ENCODE assay signal across 23 mouse cellular contexts in genomic region chr4:127074915-127075314, GRCm38 (mm10). TPM values are rescaled to one million over a fixed set of nuclear protein-coding genes. Genes with fewer than 3 reads are reported as not detected.
DNase-seq lines count a peak whose midpoint lies in the region; ATAC-seq and TF ChIP-seq lines count a peak whose summit lies in the region.
"Had no signal": no experiment of that assay in that cellular context is flagged by ENCODE, and none has a peak within 500 bp of the region (broad histone marks: within the 10 kb centered on the region; RNA-seq: fewer than 3 reads in every experiment).

No protein-coding gene starts in this region.

- no peak overlapping the region for H3K4me2 ChIP-seq in midbrain, postnatal 0 days (ENCODE audit: low read depth, low read length, poor library complexity, severe bottlenecking)
- H3K4me2 ChIP-seq in midbrain, embryonic 13.5 days (replicated peaks) = no peak overlapping the region
- H3K4me2 ChIP-seq in hindbrain, embryonic 11.5 days (replicated peaks; ENCODE audit: low read depth, low read length) = no peak overlapping the region
- H3K4me2 ChIP-seq in hindbrain, embryonic 16.5 days (ENCODE audit: low read length) = no peak overlapping the region
- H3K4me2 ChIP-seq: embryonic facial prominence, embryonic 13.5 days; forebrain, embryonic 12.5 days had no signal

- DNase-seq in midbrain, postnatal 0 days (ENCODE audit: low spot score) = no peak
- peak; percentile 73 for DNase-seq in ES-CJ7 (ENCODE audit: low read depth, low spot score)
- no peak for DNase-seq in gastrocnemius, adult 2 months
- no peak for DNase-seq in hindbrain, embryonic 11.5 days (ENCODE audit: low spot score)
- DNase-seq: adrenal gland, postnatal 10 days; cerebellum, adult 18-20 months; cerebellum, postnatal 25 days; embryo, embryonic 11 days; kidney, adult 18-20 months; kidney, postnatal 10 days; lung, adult 18-20 months; lung, postnatal 10 days; right cerebral cortex, postnatal 14 days; thymus, postnatal 25 days had no signal

- H3K9me3 ChIP-seq in midbrain, postnatal 0 days (ENCODE audit: low read length) = no peaks in the 10 kb centered on the region
- H3K9me3 ChIP-seq in midbrain, embryonic 13.5 days = no peaks in the 10 kb centered on the region
- H3K9me3 ChIP-seq in hindbrain, embryonic 11.5 days (ENCODE audit: control insufficient read depth, low read length) = no peaks in the 10 kb centered on the region
- H3K9me3 ChIP-seq in hindbrain, embryonic 16.5 days (ENCODE audit: control insufficient read depth, low read length) = no peaks in the 10 kb centered on the region
- H3K9me3 ChIP-seq: embryonic facial prominence, embryonic 13.5 days; forebrain, embryonic 12.5 days; heart, embryonic 10.5 days had no signal

- no peak overlapping the region for H3K27ac ChIP-seq in midbrain, postnatal 0 days (ENCODE audit: low read depth, low read length)
- H3K27ac ChIP-seq in midbrain, embryonic 13.5 days = no peak overlapping the region
- no peak overlapping the region for H3K27ac ChIP-seq in cortical plate, adult 2 months (ENCODE audit: insufficient read depth, low read length)
- no peak overlapping the region for H3K27ac ChIP-seq in gastrocnemius, adult 2 months
- H3K27ac ChIP-seq in hindbrain, embryonic 11.5 days (ENCODE audit: low read depth, low read length) = no peak overlapping the region
- H3K27ac ChIP-seq in hindbrain, embryonic 16.5 days (ENCODE audit: low read depth, low read length) = no peak overlapping the region
- H3K27ac ChIP-seq: embryonic facial prominence, embryonic 13.5 days; forebrain, embryonic 12.5 days; heart, embryonic 10.5 days; hindbrain, postnatal 0 days; midbrain, embryonic 10.5 days had no signal

- no peak overlapping the region for H3K4me3 ChIP-seq in midbrain, postnatal 0 days (ENCODE audit: low read depth, low read length)
- H3K4me3 ChIP-seq in midbrain, embryonic 13.5 days (replicated peaks) = no peak overlapping the region
- no peak overlapping the region for H3K4me3 ChIP-seq in cortical plate, adult 2 months (ENCODE audit: insufficient read depth, low read length)
- no peak overlapping the region for H3K4me3 ChIP-seq in gastrocnemius, adult 2 months
- H3K4me3 ChIP-seq in hindbrain, embryonic 11.5 days (ENCODE audit: low read depth, low read length) = no peak overlapping the region
- H3K4me3 ChIP-seq in hindbrain, embryonic 16.5 days (ENCODE audit: low read length) = no peak overlapping the region
- H3K4me3 ChIP-seq: embryonic facial prominence, embryonic 13.5 days; erythroblast, embryonic 14.5 days; forebrain, embryonic 12.5 days; heart, embryonic 10.5 days; midbrain, embryonic 10.5 days had no signal

- H3K36me3 ChIP-seq in midbrain, postnatal 0 days (ENCODE audit: insufficient read depth, low read length) = no peaks in the 10 kb centered on the region
- no peaks in the 10 kb centered on the region for H3K36me3 ChIP-seq in midbrain, embryonic 13.5 days
- H3K36me3 ChIP-seq in hindbrain, embryonic 11.5 days (ENCODE audit: control insufficient read depth, insufficient read depth, low read length) = no peaks in the 10 kb centered on the region
- no peaks in the 10 kb centered on the region for H3K36me3 ChIP-seq in hindbrain, embryonic 16.5 days (ENCODE audit: control insufficient read depth, insufficient read depth, low read length)
- H3K36me3 ChIP-seq: embryonic facial prominence, embryonic 13.5 days; forebrain, embryonic 12.5 days; heart, embryonic 10.5 days; midbrain, embryonic 10.5 days had no signal

- no peaks in the 10 kb centered on the region for H3K27me3 ChIP-seq in midbrain, postnatal 0 days (ENCODE audit: insufficient read depth, low read length)
- no peaks in the 10 kb centered on the region for H3K27me3 ChIP-seq in midbrain, embryonic 13.5 days
- H3K27me3 ChIP-seq in hindbrain, embryonic 11.5 days (ENCODE audit: control insufficient read depth, insufficient read depth, low read length) = no peaks in the 10 kb centered on the region
- H3K27me3 ChIP-seq in hindbrain, embryonic 16.5 days (replicated peaks; ENCODE audit: control insufficient read depth, insufficient read depth, low read length) = no peaks in the 10 kb centered on the region
- H3K27me3 ChIP-seq: forebrain, embryonic 12.5 days had no signal

- ATAC-seq in midbrain, postnatal 0 days (ENCODE audit: low FRiP score) = no peak
- ATAC-seq in midbrain, embryonic 13.5 days = no peak
- ATAC-seq in hindbrain, embryonic 11.5 days (ENCODE audit: low FRiP score) = no peak
- no peak for ATAC-seq in hindbrain, embryonic 16.5 days
- ATAC-seq: hindbrain, postnatal 0 days had no signal

- H3K9ac ChIP-seq in midbrain, postnatal 0 days (replicated peaks; ENCODE audit: low read length, poor library complexity, severe bottlenecking) = no peak overlapping the region
- H3K9ac ChIP-seq in midbrain, embryonic 13.5 days (replicated peaks) = no peak overlapping the region
- H3K9ac ChIP-seq in hindbrain, embryonic 11.5 days (ENCODE audit: low read depth, low read length) = no peak overlapping the region
- H3K9ac ChIP-seq in hindbrain, embryonic 16.5 days (ENCODE audit: low read depth, low read length) = no peak overlapping the region
- H3K9ac ChIP-seq: embryonic facial prominence, embryonic 13.5 days; forebrain, embryonic 12.5 days had no signal

- no peak for TF ChIP-seq POLR2A in cortical plate, adult 2 months (IDR thresholded peaks at IDR 0.05; ENCODE audit: extremely low read depth, insufficient read depth, low read length)

- intact Hi-C loops in gastrocnemius, adult 2 months (cut with DNase I) = loop anchor here (5.0 kb wide), 1 partner anchor 172 kb away; no protein-coding TSS in a partner anchor

- peak; percentile 15; the same call in 1 of the 2 replicates for TF ChIP-seq CTCF in midbrain, postnatal 0 days (IDR thresholded peaks at IDR 0.05)
- TF ChIP-seq CTCF in cortical plate, adult 2 months (IDR thresholded peaks at IDR 0.05; ENCODE audit: extremely low read depth, insufficient read depth, low read length) = 0 out of 2 replicates have a peak, but pooled peaks have one; percentile 1
- TF ChIP-seq CTCF in gastrocnemius, adult 2 months (IDR thresholded peaks at IDR 0.05) = no peak

- 44% methylated on average over 1 of the region's 1 CpGs for WGBS in midbrain, postnatal 0 days
- WGBS in midbrain, embryonic 13.5 days = 64% methylated on average over 1 of the region's 1 CpGs
- WGBS in hindbrain, embryonic 11.5 days = 76% methylated on average over 1 of the region's 1 CpGs
- WGBS in hindbrain, embryonic 16.5 days = 57% methylated on average over 1 of the region's 1 CpGs

- H3K4me1 ChIP-seq in midbrain, postnatal 0 days (ENCODE audit: insufficient read depth, low read length) = peaks cover 5% of the 10 kb centered on the region; the same call in 1 of the 2 replicates
- H3K4me1 ChIP-seq in midbrain, embryonic 13.5 days (replicated peaks) = peaks cover 17% of the 10 kb centered on the region
- peaks cover 3% of the 10 kb centered on the region; the same call in 1 of the 2 replicates for H3K4me1 ChIP-seq in cortical plate, adult 2 months (ENCODE audit: control insufficient read depth, insufficient read depth, low read length)
- H3K4me1 ChIP-seq in hindbrain, embryonic 11.5 days (replicated peaks; ENCODE audit: control insufficient read depth, insufficient read depth, low read length) = no peaks in the 10 kb centered on the region
- H3K4me1 ChIP-seq in hindbrain, embryonic 16.5 days (ENCODE audit: control insufficient read depth, insufficient read depth, low read depth, low read length) = peaks cover 15% of the 10 kb centered on the region

RNA-seq across cellular contexts. Expression of gene Zmym6, which starts 2.3 kb away (rescaled TPM):
- 41.1 and 44.3 TPM in 2 replicates for total RNA-seq in midbrain, postnatal 0 days (2014; rRNA removed)
- 24.6 and 28.2 TPM in 2 replicates for polyA plus RNA-seq in midbrain, postnatal 0 days (2015; fragmentation: Nextera tagmentation; extraction: Ambion mirVana)
- 33.9 and 34.5 TPM in 2 replicates for polyA plus RNA-seq in midbrain, embryonic 13.5 days (2015; fragmentation: Nextera tagmentation; extraction: Ambion mirVana)
- polyA plus RNA-seq in cortical plate, adult 2 months (2012; rRNA removed) = 40.3 and 48.0 TPM in 2 replicates
- total RNA-seq in gastrocnemius, adult 2 months (2021) = 1 to 10 TPM; 3.2 to 7.2 TPM
- polyA plus RNA-seq in hindbrain, embryonic 11.5 days (2014; fragmentation: Nextera tagmentation; extraction: Ambion mirVana) = 27.5 and 31.3 TPM in 2 replicates
- polyA plus RNA-seq in hindbrain, embryonic 16.5 days (2015; fragmentation: Nextera tagmentation; extraction: Ambion mirVana) = 30.6 and 35.0 TPM in 2 replicates

RNA-seq across cellular contexts. Expression of gene Zmym1, which starts 14.0 kb away (rescaled TPM):
- 16.8 and 18.3 TPM in 2 replicates for total RNA-seq in midbrain, postnatal 0 days (2014; rRNA removed)
- polyA plus RNA-seq in midbrain, postnatal 0 days (2015; fragmentation: Nextera tagmentation; extraction: Ambion mirVana) = 16.6 and 16.9 TPM in 2 replicates
- polyA plus RNA-seq in midbrain, embryonic 13.5 days (2015; fragmentation: Nextera tagmentation; extraction: Ambion mirVana) = 22.6 and 22.8 TPM in 2 replicates
- 7.7 and 9.0 TPM in 2 replicates for polyA plus RNA-seq in cortical plate, adult 2 months (2012; rRNA removed)
- total RNA-seq in gastrocnemius, adult 2 months (2021) = 1 to 10 TPM; 6.0 to 6.3 TPM
- polyA plus RNA-seq in hindbrain, embryonic 11.5 days (2014; fragmentation: Nextera tagmentation; extraction: Ambion mirVana) = 25.2 and 37.1 TPM in 2 replicates
- polyA plus RNA-seq in hindbrain, embryonic 16.5 days (2015; fragmentation: Nextera tagmentation; extraction: Ambion mirVana) = 24.5 and 28.4 TPM in 2 replicates

RNA-seq across cellular contexts. Expression of gene Tmem35b, which starts 48.6 kb away (rescaled TPM):
- 2.4 and 5.4 TPM in 2 replicates for total RNA-seq in midbrain, postnatal 0 days (2014; rRNA removed)
- polyA plus RNA-seq in midbrain, postnatal 0 days (2015; fragmentation: Nextera tagmentation; extraction: Ambion mirVana) = 12.8 and 14.0 TPM in 2 replicates
- 20.3 and 21.4 TPM in 2 replicates for polyA plus RNA-seq in midbrain, embryonic 13.5 days (2015; fragmentation: Nextera tagmentation; extraction: Ambion mirVana)
- 9.5 and 11.6 TPM in 2 replicates for polyA plus RNA-seq in cortical plate, adult 2 months (2012; rRNA removed)
- total RNA-seq in gastrocnemius, adult 2 months (2021) = 1 to 10 TPM in 1 of 2 experiments, under 1 TPM in 1; 0.87 to 1.4 TPM
- polyA plus RNA-seq in hindbrain, embryonic 11.5 days (2014; fragmentation: Nextera tagmentation; extraction: Ambion mirVana) = 14.0 and 14.2 TPM in 2 replicates
- 16.9 and 17.5 TPM in 2 replicates for polyA plus RNA-seq in hindbrain, embryonic 16.5 days (2015; fragmentation: Nextera tagmentation; extraction: Ambion mirVana)

RNA-seq across cellular contexts. Expression of gene Sfpq, which starts 53.8 kb away (rescaled TPM):
- total RNA-seq in midbrain, postnatal 0 days (2014; rRNA removed) = 157 and 229 TPM in 2 replicates
- 47.5 and 63.2 TPM in 2 replicates for polyA plus RNA-seq in midbrain, postnatal 0 days (2015; fragmentation: Nextera tagmentation; extraction: Ambion mirVana)
- polyA plus RNA-seq in midbrain, embryonic 13.5 days (2015; fragmentation: Nextera tagmentation; extraction: Ambion mirVana) = 98.6 and 102 TPM in 2 replicates
- polyA plus RNA-seq in cortical plate, adult 2 months (2012; rRNA removed) = 111 and 114 TPM in 2 replicates
- 10 to 100 TPM; 63.4 to 83.0 TPM for total RNA-seq in gastrocnemius, adult 2 months (2021)
- polyA plus RNA-seq in hindbrain, embryonic 11.5 days (2014; fragmentation: Nextera tagmentation; extraction: Ambion mirVana) = 170 and 176 TPM in 2 replicates
- polyA plus RNA-seq in hindbrain, embryonic 16.5 days (2015; fragmentation: Nextera tagmentation; extraction: Ambion mirVana) = 46.2 and 50.7 TPM in 2 replicates
